Mouse (Mus musculus): ENCODE results near the gene Topors.

- TF ChIP-seq CTCF (conservative IDR thresholded peaks at IDR 0.05; ENCODE audit: low read length): no peak
- TF ChIP-seq NANOG (IDR thresholded peaks at IDR 0.05; ENCODE audit: borderline replicate concordance, low read length): no peak
- TF ChIP-seq POU5F1 (IDR thresholded peaks at IDR 0.05; ENCODE audit: borderline replicate concordance, low read length): no peak
Measured at GRCm38 (mm10) chr4:40241928-40242327, 27.7 kb downstream of the Topors start.
